10 mouse cellular contexts compared by ENCODE assay signal in genomic region chr5:24599137-24599536, GRCm38 (mm10). TPM values are rescaled to one million over a fixed set of nuclear protein-coding genes. Genes with fewer than 3 reads are reported as not detected.
DNase-seq lines count a peak whose midpoint lies in the region; ATAC-seq and TF ChIP-seq lines count a peak whose summit lies in the region.
"Had no signal": no experiment of that assay in that cellular context is flagged by ENCODE, and none has a peak within 500 bp of the region (broad histone marks: within the 10 kb centered on the region; RNA-seq: fewer than 3 reads in every experiment).

No protein-coding gene starts in this region.

- no peak for TF ChIP-seq POLR2A in myocyte (IDR thresholded peaks at IDR 0.05; ENCODE audit: insufficient read length, low read depth)

- no peaks in the 10 kb centered on the region for H3K9me3 ChIP-seq in heart, postnatal 0 days (replicated peaks; ENCODE audit: control insufficient read depth, low read length)
- H3K9me3 ChIP-seq in embryonic facial prominence, embryonic 13.5 days: no peaks in the 10 kb centered on the region
- no peaks in the 10 kb centered on the region for H3K9me3 ChIP-seq in hindbrain, embryonic 16.5 days (ENCODE audit: control insufficient read depth, low read length)

- H3K4me3 ChIP-seq in heart, postnatal 0 days (ENCODE audit: low read depth, low read length): peak overlapping the region; percentile 44; the same call in 1 of the 2 replicates
- peak overlapping the region; percentile 53 for H3K4me3 ChIP-seq in embryonic facial prominence, embryonic 13.5 days
- peak overlapping the region; percentile 64 for H3K4me3 ChIP-seq in hindbrain, embryonic 16.5 days (ENCODE audit: low read length)
- no peak overlapping the region for H3K4me3 ChIP-seq in myocyte

- peaks cover 31% of the 10 kb centered on the region for H3K4me1 ChIP-seq in heart, postnatal 0 days (ENCODE audit: control insufficient read depth, insufficient read depth)
- H3K4me1 ChIP-seq in embryonic facial prominence, embryonic 13.5 days: peaks cover 64% of the 10 kb centered on the region
- peaks cover 72% of the 10 kb centered on the region for H3K4me1 ChIP-seq in hindbrain, embryonic 16.5 days (ENCODE audit: control insufficient read depth, insufficient read depth, low read depth, low read length)

- no peaks in the 10 kb centered on the region for H3K27me3 ChIP-seq in heart, postnatal 0 days (ENCODE audit: control insufficient read depth, insufficient read depth, low read length)
- no peaks in the 10 kb centered on the region; the same call in 1 of the 2 replicates for H3K27me3 ChIP-seq in embryonic facial prominence, embryonic 13.5 days
- H3K27me3 ChIP-seq in hindbrain, embryonic 16.5 days (replicated peaks; ENCODE audit: control insufficient read depth, insufficient read depth, low read length): no peaks in the 10 kb centered on the region
- no peaks in the 10 kb centered on the region for H3K27me3 ChIP-seq in myocyte (ENCODE audit: control insufficient read depth, insufficient read depth, insufficient read length)

- no peak overlapping the region for H3ac ChIP-seq in myocyte (ENCODE audit: control insufficient read depth, insufficient read length)

- peaks cover 10% of the 10 kb centered on the region for H3K79me2 ChIP-seq in myocyte (ENCODE audit: control insufficient read depth, insufficient read depth)

- no peak for ATAC-seq in heart, postnatal 0 days (ENCODE audit: insufficient read depth, low read depth)
- ATAC-seq in embryonic facial prominence, embryonic 13.5 days (ENCODE audit: insufficient number of reproducible peaks, insufficient read depth, low FRiP score, low TSS enrichment, low read depth): no peak
- ATAC-seq in hindbrain, embryonic 16.5 days: no peak
- ATAC-seq in inflammation-experienced regulatory T-cells, adult 6 months: no peak

- intact Hi-C loops in heart, postnatal 10 days (cut with DNase I): no loop called here

- no peak for TF ChIP-seq CTCF in heart, postnatal 0 days (IDR thresholded peaks at IDR 0.05; ENCODE audit: low read depth)

- DNase-seq in heart, postnatal 0 days (ENCODE audit: low spot score): no peak
- no peak for DNase-seq in heart, postnatal 10 days
- no peak for DNase-seq in ovary, postnatal 14 days (ENCODE audit: low spot score)
- DNase-seq in spleen, adult 12 weeks (ENCODE audit: low spot score): no peak

- no peak overlapping the region for H3K27ac ChIP-seq in heart, postnatal 0 days (ENCODE audit: low read depth)
- H3K27ac ChIP-seq in embryonic facial prominence, embryonic 13.5 days: no peak overlapping the region
- peak overlapping the region; percentile 77 for H3K27ac ChIP-seq in hindbrain, embryonic 16.5 days (ENCODE audit: low read depth, low read length)

- WGBS in heart, postnatal 0 days: 21% methylated on average over 8 of the region's 8 CpGs
- WGBS in embryonic facial prominence, embryonic 13.5 days: 11% methylated on average over 8 of the region's 8 CpGs
- WGBS in hindbrain, embryonic 16.5 days: 9% methylated on average over 8 of the region's 8 CpGs

- H3K9ac ChIP-seq in heart, postnatal 0 days (replicated peaks; ENCODE audit: low read depth, low read length): 0 out of 2 replicates have a peak overlapping the region, but pooled peaks have one; percentile 49
- H3K9ac ChIP-seq in embryonic facial prominence, embryonic 13.5 days: peak overlapping the region; percentile 72
- peak overlapping the region; percentile 86 for H3K9ac ChIP-seq in hindbrain, embryonic 16.5 days (ENCODE audit: low read depth, low read length)

- TF ChIP-seq EP300 in heart, postnatal 0 days (IDR thresholded peaks at IDR 0.05; ENCODE audit: low read depth): no peak

- peaks cover 20% of the 10 kb centered on the region for H3K36me3 ChIP-seq in heart, postnatal 0 days (replicated peaks; ENCODE audit: control insufficient read depth, insufficient read depth, low read length)
- H3K36me3 ChIP-seq in embryonic facial prominence, embryonic 13.5 days: peaks cover 24% of the 10 kb centered on the region
- peaks cover 7% of the 10 kb centered on the region for H3K36me3 ChIP-seq in hindbrain, embryonic 16.5 days (ENCODE audit: control insufficient read depth, insufficient read depth, low read length)
- no peaks in the 10 kb centered on the region for H3K36me3 ChIP-seq in myocyte (ENCODE audit: control insufficient read depth, insufficient read depth)

- H3K4me2 ChIP-seq in heart, postnatal 0 days (ENCODE audit: low read depth, low read length): peak overlapping the region; percentile 78
- H3K4me2 ChIP-seq in embryonic facial prominence, embryonic 13.5 days: peak overlapping the region; percentile 95
- H3K4me2 ChIP-seq in hindbrain, embryonic 16.5 days (ENCODE audit: low read length): peak overlapping the region; percentile 96
- peak overlapping the region; percentile 95 for H3K4me2 ChIP-seq in myocyte (ENCODE audit: low read depth)

TF ChIP-seq in myocyte, 11 proteins besides CTCF, POLR2A, EP300 and RAD21:
- TF ChIP-seq TCF3 (IDR thresholded peaks at IDR 0.05; ENCODE audit: insufficient read length, low read depth): no peak
- no peak for TF ChIP-seq MAX (IDR thresholded peaks at IDR 0.05; ENCODE audit: low read depth)
- peak in 1 of 3 experiments; percentile 26 for TF ChIP-seq MYOD1 (IDR thresholded peaks at IDR 0.05; ENCODE audit: control insufficient read depth in 1 of 3, insufficient read length in 2 of 3, low read depth in 2 of 3)
- TF ChIP-seq REST (IDR thresholded peaks at IDR 0.05; ENCODE audit: insufficient read depth, insufficient read length): no peak
- no peak for TF ChIP-seq USF1 (IDR thresholded peaks at IDR 0.05; ENCODE audit: low read depth)
- TF ChIP-seq MYOG (IDR thresholded peaks at IDR 0.05; ENCODE audit: control insufficient read depth in 1 of 3, insufficient read depth in 1 of 3, insufficient read length in 2 of 3, low read depth in 2 of 3): no peak

RNA-seq across cellular contexts. Expression of gene Chpf2, which starts 12.6 kb away (rescaled TPM):
- 34.9 and 64.4 TPM in 2 replicates for total RNA-seq in heart, postnatal 0 days (2014; rRNA removed; ENCODE audit: low replicate concordance)
- polyA plus RNA-seq in heart, postnatal 0 days (2015; fragmentation: Nextera tagmentation; extraction: Ambion mirVana): 10.5 and 13.2 TPM in 2 replicates
- 10 to 100 TPM; 19.4 to 19.8 TPM for total RNA-seq in heart, postnatal 10 days (2021)
- 24.2 and 26.4 TPM in 2 replicates for polyA plus RNA-seq in embryonic facial prominence, embryonic 13.5 days (2015; fragmentation: Nextera tagmentation; extraction: Ambion mirVana)
- polyA plus RNA-seq in hindbrain, embryonic 16.5 days (2015; fragmentation: Nextera tagmentation; extraction: Ambion mirVana): 20.6 and 21.9 TPM in 2 replicates
- 39.5 TPM for polyA plus RNA-seq in myocyte (2012; fragmentation: generic; extraction: Trizol)
- 10 to 100 TPM in 2 of 3 experiments, 1 to 10 TPM in 1; 8.5 to 12.9 (median 10.0) TPM for polyA plus RNA-seq in inflammation-experienced regulatory T-cells, adult 6 months (2017; shearing (Covaris generic))

RNA-seq across cellular contexts. Expression of gene Abcf2, which starts 21.9 kb away (rescaled TPM):
- 53.7 and 56.0 TPM in 2 replicates for total RNA-seq in heart, postnatal 0 days (2014; rRNA removed; ENCODE audit: low replicate concordance)
- 46.0 and 49.6 TPM in 2 replicates for polyA plus RNA-seq in heart, postnatal 0 days (2015; fragmentation: Nextera tagmentation; extraction: Ambion mirVana)
- 10 to 100 TPM; 44.2 to 47.5 TPM for total RNA-seq in heart, postnatal 10 days (2021)
- 112 and 115 TPM in 2 replicates for polyA plus RNA-seq in embryonic facial prominence, embryonic 13.5 days (2015; fragmentation: Nextera tagmentation; extraction: Ambion mirVana)
- polyA plus RNA-seq in hindbrain, embryonic 16.5 days (2015; fragmentation: Nextera tagmentation; extraction: Ambion mirVana): 80.9 and 84.8 TPM in 2 replicates
- 137 TPM for polyA plus RNA-seq in myocyte (2012; fragmentation: generic; extraction: Trizol)
- polyA plus RNA-seq in inflammation-experienced regulatory T-cells, adult 6 months (2017; shearing (Covaris generic)): 10 to 100 TPM; 52.1 to 67.7 (median 61.3) TPM

RNA-seq across cellular contexts. Expression of gene Smarcd3, which starts 25.1 kb away (rescaled TPM):
- total RNA-seq in heart, postnatal 0 days (2014; rRNA removed; ENCODE audit: low replicate concordance): 79.2 and 98.4 TPM in 2 replicates
- polyA plus RNA-seq in heart, postnatal 0 days (2015; fragmentation: Nextera tagmentation; extraction: Ambion mirVana): 33.9 and 36.9 TPM in 2 replicates
- total RNA-seq in heart, postnatal 10 days (2021): 10 to 100 TPM; 61.4 to 67.8 TPM
- 37.4 and 43.5 TPM in 2 replicates for polyA plus RNA-seq in embryonic facial prominence, embryonic 13.5 days (2015; fragmentation: Nextera tagmentation; extraction: Ambion mirVana)
- 128 and 133 TPM in 2 replicates for polyA plus RNA-seq in hindbrain, embryonic 16.5 days (2015; fragmentation: Nextera tagmentation; extraction: Ambion mirVana)
- 128 TPM for polyA plus RNA-seq in myocyte (2012; fragmentation: generic; extraction: Trizol)
- 1 to 10 TPM in 1 of 3 experiments, under 1 TPM in 2; 0.50 to 1.9 (median 0.69) TPM for polyA plus RNA-seq in inflammation-experienced regulatory T-cells, adult 6 months (2017; shearing (Covaris generic))

RNA-seq across cellular contexts. Expression of gene 4931409K22Rik, which starts 42.5 kb away (rescaled TPM):
- total RNA-seq in heart, postnatal 0 days (2014; rRNA removed; ENCODE audit: low replicate concordance): not detected in 2 replicates
- polyA plus RNA-seq in heart, postnatal 0 days (2015; fragmentation: Nextera tagmentation; extraction: Ambion mirVana): not detected in 2 replicates
- not detected for total RNA-seq in heart, postnatal 10 days (2021)
- 0.11 TPM in 1 of 2 replicates, not detected in the other for polyA plus RNA-seq in embryonic facial prominence, embryonic 13.5 days (2015; fragmentation: Nextera tagmentation; extraction: Ambion mirVana)
- polyA plus RNA-seq in hindbrain, embryonic 16.5 days (2015; fragmentation: Nextera tagmentation; extraction: Ambion mirVana): 0.13 and 0.15 TPM in 2 replicates
- not detected for polyA plus RNA-seq in myocyte (2012; fragmentation: generic; extraction: Trizol)
- polyA plus RNA-seq in inflammation-experienced regulatory T-cells, adult 6 months (2017; shearing (Covaris generic)): not detected
- total RNA-seq: hematopoietic stem cell, adult 5-6 weeks had no signal
- polyA plus RNA-seq: spleen, adult 2 months had no signal

RNA-seq across cellular contexts. Expression of gene Asb10, which starts 58.4 kb away (rescaled TPM):
- 34.4 and 44.0 TPM in 2 replicates for total RNA-seq in heart, postnatal 0 days (2014; rRNA removed; ENCODE audit: low replicate concordance)
- 20.8 and 24.3 TPM in 2 replicates for polyA plus RNA-seq in heart, postnatal 0 days (2015; fragmentation: Nextera tagmentation; extraction: Ambion mirVana)
- 10 to 100 TPM; 41.9 to 47.0 TPM for total RNA-seq in heart, postnatal 10 days (2021)
- polyA plus RNA-seq in embryonic facial prominence, embryonic 13.5 days (2015; fragmentation: Nextera tagmentation; extraction: Ambion mirVana): 0.56 and 0.63 TPM in 2 replicates
- polyA plus RNA-seq in hindbrain, embryonic 16.5 days (2015; fragmentation: Nextera tagmentation; extraction: Ambion mirVana): 0.18 and 0.21 TPM in 2 replicates
- polyA plus RNA-seq in myocyte (2012; fragmentation: generic; extraction: Trizol): 0.77 TPM
- not detected for polyA plus RNA-seq in inflammation-experienced regulatory T-cells, adult 6 months (2017; shearing (Covaris generic))
- total RNA-seq: hematopoietic stem cell, adult 5-6 weeks had no signal

Comparison
In these comparisons a context has a peak if more than half of its experiments do, and no peak if none do; other contexts are left out.
1. RNA of gene Smarcd3, which starts 25.1 kb away (polyA plus RNA-seq): 128 to 133 TPM in hindbrain, embryonic 16.5 days, 128 TPM in myocyte (single experiment), 37.4 to 43.5 TPM in embryonic facial prominence, embryonic 13.5 days and 33.9 to 36.9 TPM in heart, postnatal 0 days; 0.50 to 1.9 TPM in inflammation-experienced regulatory T-cells, adult 6 months; every median in the first group is over 10 times any median in the second.
2. Peak in every context shown above with its lines, with median percentiles within 50 percentile points of each other: H3K4me2 ChIP-seq and H3K9ac ChIP-seq.